Mouse (Mus musculus) adipocyte (in vitro differentiated cells): ENCODE measurements around the gene Fam107a.

Experiments
- DNase-seq: peaks from one replicate; pipeline ENCODE4 v3.0.0-alpha.2; 2016; ENCODE audit warnings: low spot score

Fam107a gene

DNA sequence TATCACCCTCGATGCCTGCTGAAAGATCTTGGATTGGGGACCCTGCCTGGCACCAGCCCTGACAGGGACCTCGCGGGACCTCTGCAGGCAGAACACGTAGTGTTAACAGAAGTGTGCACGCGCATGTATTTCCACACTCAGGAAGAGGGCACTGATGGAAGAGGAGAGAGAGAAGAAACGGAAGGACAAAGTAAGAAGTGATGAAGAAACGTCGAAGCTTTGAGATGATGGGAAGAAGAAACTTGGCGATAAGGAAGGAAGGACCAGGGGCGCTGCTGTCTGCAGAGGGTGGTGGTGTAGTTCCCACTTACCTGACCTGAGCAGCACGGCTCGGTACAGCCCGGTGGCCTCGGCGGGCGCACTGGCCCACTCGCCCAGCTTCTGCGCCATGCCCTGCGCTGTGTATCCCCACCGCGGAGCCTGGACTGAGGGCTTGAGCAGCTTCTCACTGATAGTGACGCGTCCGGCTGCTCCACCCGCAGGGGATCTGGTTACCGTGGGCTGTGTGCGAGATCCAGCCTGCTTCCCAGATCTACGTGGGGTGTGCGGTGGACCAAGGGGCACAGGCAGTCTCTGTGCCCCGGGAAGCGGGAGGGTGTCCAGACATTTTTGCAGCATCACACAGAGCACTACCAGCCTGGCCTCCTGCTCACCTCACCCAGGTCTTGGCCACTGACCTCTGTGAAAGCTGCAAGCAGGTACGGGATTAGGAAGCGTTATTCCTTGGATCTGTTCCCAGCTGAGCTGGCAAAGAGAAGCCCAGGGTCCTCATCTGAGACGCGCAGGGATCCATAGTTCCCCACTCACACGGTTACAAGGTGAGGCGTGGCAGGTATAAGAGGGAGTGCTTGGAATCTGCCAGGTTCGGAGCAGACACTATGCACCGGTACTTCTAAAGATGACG, at the start of gene Fam107a:
Gene Fam107a, minus strand, starts transcription at position 830 of the 904 bp plus-strand sequence.
- DNase-seq, result no peak

DNA sequence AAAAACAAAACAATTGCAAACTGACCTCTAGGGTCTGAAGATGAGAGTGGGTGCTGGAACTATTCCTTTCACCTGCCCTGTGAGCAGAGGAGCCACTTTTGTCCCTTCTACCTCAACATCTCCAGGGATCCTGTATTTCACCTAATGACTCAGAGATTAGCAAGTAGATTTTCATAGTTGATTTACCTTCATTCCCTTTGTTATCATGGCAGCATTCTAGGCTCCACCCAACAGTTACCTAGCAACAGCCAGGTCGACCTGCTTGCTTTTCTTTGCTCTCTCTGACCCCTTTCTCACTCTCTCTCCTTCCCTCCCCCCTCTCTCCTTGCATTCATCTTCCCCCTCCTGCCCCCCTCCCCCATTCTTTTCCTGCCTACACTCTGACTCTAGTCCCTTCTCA, 49.3 kb upstream of the Fam107a start:
- no peak for DNase-seq

DNA sequence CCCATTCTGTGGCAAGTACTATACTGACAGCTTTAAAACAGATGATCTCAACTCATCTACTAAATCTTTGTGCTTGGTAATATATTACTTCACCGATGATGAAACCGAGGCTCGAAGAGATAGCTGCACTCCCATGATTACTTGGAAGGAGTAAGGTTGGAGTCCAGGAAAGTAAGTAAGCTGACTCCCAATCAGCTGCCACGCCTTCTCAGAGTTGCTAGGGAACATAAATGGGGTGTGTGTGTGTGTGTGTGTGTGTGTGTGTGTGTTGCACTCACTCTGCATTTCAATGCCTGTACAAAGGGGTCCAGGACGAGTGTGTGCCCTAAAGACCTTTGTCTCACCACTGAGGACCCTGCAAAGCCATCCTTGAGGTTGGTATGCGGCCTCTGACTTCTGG, 48.0 kb upstream of the Fam107a start:
- no peak for DNase-seq

DNA sequence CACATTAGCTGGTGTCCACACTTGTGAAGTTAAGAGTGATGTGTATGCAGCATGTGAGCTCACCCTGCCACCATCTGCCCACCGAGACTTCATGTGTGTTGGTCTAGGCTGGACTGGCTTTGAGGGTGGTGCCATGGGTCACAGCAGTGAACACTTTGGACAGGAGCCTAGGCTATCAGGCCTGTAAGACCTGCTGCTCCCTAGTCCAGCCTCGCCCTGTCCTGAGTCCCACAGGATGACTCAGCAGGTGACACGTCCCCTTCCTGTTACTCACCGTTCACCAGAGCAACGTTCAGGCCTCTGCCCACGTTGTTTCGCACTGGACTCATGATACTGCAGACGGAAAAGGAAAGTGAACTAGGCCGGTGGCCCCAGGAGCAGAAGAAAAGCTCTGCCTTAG, 39.0 kb upstream of the Fam107a start:
- no peak for DNase-seq

DNA sequence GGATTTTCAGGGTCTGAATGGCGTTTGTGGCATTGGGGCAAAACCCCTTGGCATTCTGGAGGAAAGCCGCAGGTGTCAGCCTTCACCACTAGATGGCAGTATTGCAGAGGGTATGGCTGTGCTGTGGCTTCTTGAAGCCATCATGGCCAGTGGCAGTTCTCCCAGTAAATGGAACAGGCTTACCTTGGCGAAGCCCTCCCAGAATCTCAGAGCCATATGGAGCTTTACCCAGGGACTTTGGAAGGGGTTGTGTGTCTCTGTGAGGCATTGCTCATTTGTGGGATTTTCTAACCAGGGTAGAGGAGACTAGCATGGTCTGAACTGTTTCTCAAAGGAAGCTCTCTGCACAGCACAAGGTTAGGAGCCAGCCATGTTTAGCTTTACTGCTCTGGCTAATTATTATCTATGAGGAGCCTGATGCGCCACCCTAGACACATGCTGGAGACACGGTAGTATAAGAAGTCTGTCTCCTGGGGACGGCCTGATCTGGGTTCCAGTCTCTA, 38.2 kb upstream of the Fam107a start:
- DNase-seq, result peak; percentile 72

DNA sequence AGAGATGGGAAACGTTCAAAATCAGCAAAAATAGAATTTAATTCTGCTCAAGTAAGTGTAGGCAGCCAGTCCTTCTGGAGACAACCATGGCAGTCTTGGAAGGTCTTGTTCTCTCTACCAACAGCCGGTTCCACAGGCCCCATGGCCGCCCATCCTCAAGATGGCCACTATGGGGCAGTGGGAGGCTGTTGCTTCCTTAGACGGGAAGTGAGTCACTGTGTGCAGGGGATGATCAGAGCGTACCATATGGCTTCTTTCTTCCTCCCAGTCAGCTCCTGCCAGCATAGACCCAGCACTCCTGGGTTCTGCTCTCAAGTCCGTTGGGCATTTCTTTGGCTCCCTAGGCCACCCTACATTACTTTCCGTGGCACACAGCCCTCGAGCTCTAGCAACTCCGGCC, 31.1 kb upstream of the Fam107a start:
- no peak for DNase-seq

DNA sequence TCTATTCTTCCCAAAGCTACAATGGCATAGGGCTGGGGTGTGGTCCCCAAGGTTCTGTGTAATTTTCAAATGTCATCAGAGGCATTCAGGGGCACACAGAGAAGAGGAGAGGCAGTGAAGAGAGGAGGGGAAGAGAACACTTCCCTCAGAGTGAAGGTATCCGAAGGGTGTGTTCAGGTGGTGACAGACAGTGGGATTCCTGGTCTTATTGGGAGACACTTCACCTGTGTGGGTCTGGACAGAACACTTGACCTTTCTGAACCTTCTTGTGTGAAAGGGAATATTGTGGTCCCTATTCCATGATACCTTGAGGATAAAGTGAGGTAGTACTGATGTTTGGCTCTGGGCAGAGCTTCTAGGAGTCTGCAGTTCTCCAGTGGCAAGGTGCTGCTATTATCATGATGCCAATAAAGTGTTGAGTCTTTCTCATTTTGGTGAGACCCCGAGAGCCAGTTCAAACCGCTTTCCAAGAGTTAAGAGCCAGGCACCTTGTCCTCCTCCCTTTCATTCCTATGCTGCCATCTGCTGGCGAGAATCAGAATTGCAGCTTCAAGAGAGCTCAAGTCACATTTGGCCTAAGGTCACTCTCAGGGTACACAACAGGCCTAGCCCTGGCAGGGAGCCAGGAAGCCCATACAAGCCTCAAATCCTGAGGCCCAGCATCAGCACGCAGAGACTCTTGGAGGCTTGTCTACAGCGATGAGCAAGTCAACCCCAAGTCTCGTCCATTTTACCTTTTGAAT, 28.6 kb upstream of the Fam107a start:
- peak; percentile 86 for DNase-seq

DNA sequence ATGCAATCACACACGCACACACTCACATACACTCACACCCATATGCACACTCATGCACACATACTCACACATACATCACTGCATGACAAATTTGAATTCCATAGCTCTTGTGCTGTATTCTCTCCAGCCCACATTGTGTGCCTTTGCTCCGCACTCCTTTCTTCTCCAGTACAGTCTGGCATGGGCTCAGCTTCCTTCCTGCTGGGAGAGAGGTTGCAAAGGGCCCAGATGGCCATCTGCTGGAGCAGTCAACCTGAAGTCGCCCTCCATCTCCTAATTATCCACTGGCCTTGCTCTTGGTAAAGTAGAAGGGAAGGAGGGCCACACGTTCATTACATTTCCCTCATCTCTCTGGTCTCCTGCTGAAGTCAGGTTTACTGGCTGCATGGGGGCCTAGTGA, 27.7 kb upstream of the Fam107a start:
- DNase-seq, result peak; percentile 62

DNA sequence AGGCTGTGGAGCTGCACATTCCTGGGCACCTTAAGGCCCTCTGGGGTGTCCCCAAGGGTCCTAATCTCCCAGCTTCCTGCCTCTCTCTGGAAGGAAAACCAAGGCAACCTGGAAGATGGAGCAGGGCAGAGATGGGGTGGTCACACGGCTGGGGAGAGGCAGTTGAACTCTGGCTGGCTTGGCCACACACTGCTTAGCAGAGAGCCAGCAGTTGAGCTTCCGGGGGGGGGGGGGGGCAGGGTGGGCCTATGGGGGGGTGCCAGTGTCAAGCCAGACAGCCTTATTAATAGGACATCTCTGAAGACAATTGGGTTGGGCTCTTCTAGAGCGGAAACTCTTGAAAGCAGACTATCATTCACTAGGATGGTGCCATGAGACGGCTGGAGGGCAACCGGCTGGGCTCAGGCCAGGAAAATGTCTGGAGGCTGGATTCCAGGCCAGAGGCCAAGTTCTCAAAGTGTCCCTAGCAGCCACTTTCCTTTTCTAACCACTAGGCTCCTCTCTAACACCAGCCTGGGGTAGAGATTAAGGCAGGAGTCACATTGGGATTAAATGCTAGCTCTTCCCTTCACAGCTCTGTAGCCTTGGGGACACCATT, 24.8 kb upstream of the Fam107a start:
- peak; percentile 66 for DNase-seq

DNA sequence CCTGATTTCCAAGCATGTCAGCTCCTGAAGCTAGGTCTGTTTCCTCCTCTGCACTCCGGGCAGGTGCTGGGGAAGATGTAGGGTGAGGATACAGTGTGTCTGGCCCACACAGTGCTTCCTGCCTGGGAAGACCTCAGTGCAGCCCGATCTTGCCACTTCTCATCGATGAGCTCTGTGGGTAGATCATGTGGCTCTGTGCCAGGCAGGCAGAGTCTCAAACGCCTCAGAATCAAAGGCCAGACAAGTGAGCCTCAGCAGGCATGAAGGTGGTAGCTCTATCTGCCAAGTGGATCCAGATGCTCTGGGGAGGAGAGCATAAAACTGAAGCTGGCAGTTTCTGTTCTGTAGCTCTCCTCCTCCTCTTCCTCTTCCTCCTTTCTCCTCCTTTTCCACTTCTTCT, 22.4 kb upstream of the Fam107a start:
- DNase-seq, result no peak

DNA sequence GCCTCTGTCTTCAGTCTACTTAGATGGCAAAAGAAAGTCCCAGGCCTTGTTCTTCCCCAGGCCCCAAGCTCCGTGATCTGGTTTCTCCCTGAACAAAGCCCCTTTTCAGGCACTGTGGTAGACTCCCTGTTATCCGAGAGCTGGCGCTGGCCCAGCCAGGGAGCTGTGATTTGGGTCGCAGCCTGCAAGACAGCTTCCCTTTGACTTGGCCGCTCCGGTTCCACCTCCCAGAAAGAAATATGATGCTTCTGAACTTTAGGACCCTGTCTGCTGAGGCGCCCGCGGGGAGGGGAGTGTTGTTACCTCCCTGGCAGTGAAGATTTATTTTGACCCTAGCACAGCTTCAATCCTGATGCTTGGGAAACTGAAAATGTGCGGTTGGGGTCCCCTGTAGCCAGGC, 18.1 kb upstream of the Fam107a start:
- no peak for DNase-seq

DNA sequence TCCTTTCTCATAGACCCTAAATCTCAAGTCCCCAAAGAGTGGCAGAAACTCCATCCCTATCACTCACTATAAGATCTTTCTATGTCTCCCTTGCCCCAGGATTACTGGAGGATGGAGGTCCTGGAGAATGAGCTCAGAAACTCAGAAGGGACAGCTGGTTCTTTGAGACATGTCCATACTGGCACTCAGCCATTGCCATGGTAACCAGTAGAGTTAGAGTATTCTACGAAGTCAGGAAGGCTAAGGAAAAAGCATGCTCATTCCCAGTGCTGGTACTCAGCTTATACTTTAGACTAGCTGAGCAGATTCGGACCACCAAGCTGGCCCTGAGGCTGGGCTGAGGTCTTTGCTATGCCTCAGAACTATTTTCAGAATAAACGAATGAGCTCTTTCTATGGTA, 16.7 kb upstream of the Fam107a start:
- DNase-seq, result peak; percentile 40

DNA sequence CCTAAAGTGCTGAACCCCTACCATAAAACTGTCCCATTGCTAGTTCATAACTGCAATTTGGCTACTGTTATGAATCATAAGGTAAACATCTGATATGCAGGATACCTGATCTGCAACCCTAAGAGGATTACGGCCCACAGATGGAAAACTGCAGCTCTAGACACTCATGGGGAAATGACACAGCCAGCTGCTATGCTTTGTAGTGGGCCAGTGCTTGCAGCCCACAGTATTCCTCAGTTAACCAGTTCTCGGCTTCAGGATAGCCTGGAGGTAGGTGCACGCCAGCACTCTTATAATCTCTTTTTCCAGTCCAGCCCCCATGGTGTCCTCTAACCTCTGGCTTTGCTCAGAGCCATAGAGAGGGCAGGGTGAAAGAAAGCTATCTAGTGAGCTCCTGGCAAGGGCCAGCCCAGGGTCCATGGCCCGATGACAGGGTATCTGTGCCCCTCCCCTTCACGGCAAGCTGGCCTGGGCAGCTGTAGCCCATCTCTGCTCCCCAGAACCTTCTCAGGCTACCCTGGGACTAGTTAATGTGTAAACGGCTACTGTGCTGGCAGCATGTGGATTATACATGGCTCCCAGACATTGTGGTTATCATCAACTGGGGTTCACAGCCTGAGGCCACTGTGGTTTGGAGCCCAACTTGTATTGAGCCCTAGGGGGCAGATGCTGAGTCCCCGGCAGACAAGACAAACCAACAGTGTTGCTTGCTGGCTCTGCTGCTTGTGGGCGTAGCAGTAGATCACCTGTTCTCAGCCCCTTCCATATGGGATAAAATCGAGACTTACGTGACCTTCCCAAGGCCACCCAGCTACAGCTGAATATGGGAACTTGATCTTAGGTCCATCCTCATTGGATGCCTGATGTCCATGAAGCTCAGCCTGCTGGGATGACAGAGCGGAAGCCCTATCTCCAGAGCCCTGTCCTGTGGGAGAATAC, 14.8 kb upstream of the Fam107a start:
- DNase-seq, result no peak

DNA sequence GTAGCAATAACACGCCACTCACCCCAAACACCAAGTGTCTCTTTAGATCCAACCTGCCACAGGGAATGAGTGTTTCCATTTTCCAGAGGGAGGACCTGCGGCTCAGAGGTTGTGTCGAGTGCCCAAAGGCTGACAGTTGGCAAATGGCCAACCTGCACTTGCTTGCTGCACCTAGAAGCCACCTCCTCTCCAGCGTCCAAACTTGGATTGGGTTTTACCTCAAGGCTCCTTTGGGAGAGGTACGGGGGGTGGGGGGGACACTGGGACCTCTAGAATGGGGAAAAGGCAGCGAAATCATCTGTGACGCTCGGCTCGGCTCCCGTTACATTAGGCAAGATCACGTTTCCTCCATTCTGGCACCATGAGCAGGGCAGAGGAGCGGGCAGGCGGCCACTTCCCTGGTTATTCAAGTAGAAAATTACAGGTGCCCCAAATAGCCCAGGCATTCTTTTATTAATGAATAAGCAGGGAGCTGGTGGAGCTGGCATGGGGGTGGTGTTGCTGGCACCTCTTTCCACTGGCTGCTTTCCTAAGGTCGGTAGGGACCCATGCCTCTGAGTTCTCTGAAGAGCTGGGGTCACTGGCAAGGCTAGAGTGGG, 13.6 kb upstream of the Fam107a start:
- no peak for DNase-seq

DNA sequence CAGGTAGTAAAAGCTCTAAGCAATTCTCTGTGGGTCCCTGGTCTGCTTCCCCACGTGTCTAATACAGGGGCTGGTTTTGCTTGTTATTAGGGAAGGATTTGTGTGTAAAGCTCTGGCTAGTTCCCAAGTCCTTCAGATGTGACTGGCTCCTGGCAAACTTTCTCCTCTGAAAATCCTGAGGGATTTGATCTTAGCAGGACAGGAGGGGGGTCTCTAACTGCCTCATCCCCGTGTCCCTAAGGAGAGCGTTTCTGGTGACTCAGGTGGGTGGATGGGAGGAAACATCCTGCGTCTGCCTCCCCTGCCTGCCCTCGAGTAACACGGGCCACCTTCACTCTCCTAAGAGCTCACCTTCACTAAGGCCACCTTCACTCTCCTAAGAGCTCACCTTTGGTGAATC, 12.6 kb upstream of the Fam107a start:
- peak; percentile 28 for DNase-seq

DNA sequence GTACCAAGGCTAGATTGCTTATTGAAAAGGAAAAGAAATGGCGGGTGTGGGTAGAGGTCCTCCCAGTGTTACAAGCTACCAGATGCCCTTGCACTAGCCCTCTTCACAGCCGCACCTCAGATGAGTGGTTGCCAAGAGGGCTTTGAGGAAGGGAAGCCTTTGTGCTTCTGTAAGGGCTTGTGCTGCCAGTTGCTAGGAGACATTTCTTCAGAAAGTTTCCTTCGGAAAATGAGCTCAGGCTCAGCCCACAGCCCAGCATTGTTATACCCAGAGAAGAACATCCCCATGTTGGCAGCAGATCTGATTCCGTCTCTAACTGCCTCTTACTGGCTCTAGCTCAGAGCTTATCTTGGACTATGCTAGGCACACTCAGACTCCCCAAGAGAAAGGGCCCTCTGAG, 11.7 kb upstream of the Fam107a start:
- no peak for DNase-seq

DNA sequence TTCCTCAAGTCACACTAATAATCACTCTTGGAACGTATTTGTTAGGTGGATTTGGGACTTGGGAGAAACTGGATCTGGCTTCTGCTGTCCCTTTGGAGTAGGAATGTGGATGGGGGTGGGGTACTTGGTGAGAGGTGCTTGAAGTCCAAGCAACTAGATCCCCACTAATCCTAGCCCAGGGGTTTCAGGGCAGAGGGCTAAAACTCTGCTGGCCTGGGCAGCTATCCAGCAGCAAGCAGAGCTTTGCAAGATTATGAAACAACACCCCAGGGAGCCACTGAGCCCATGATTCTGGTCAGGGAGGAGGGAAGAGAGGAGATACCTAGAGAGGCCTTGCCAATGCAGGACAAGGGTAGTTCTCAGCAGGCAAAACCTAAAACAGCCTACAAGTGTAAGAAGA, 9.5 kb upstream of the Fam107a start:
- peak; percentile 91 for DNase-seq

DNA sequence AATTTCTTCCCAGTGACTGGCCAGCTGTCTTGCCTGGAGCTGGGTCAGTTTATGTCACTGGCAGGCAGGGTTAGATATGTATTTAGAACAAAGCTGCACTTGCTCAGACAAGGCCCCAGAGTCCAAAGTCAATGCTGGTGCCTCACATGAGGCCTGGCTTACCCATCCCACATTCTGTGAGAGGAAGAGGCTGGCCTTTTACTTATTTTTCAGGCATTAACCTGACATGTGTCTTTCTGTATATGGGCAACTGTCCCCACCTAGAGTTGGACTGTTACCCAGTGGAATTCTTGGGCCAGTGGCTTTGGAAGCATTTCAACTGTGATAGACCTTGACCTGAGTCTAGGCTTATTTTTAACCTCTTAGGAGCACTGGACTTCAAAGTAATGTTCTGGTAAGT, 9.1 kb upstream of the Fam107a start:
- peak; percentile 71 for DNase-seq

DNA sequence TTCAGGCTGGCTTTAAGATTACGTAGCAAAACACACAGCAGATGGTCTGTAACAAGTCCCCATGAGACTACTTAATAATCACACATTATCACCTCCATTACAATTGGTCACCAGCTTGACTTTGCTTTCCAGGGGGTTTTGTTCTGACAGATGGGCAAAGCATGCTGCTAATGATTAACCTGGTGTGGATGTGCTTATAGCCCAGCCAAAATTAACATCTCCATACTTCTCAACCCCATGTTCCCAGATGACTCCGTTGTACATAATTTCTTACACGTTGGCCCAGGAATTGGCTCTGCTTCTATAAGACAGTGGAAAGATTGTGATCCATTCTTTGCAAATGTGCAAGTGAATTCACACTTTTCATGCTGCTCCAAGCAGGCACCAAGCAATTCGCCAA, 7.9 kb upstream of the Fam107a start:
- no peak for DNase-seq

DNA sequence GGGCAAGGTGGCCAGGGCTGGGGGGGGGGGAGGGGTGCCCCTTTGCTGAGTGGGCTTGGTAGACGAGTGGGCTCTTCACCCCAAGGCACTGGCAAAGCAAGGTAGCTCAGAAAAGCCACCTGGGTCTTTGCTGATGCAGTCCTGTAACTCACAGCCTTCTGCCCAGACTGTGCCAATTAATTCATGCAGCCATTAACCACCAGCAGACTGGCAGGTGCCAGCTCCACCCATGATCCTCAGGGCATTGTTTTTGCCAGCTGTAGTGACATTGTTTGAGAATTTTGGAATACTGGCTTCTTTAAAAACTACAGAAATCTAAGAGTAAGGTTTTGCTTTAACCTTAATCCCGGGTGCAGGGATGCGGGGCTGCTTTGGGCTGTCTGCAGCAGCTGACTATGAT, 2.7 kb upstream of the Fam107a start:
- DNase-seq, result no peak
